Mouse (Mus musculus): ENCODE results near the gene Mthfd2.
"Not testable (repeated sequence)": the region's sequence is repeated elsewhere in the genome, so short reads cannot be mapped to it uniquely, and the experiment has no call there.

The Mthfd2 gene

GRCm38 (mm10) chr6:83325525-83326393 is at the start of gene Mthfd2, which contains the start of gene Mob1a:
Mthfd2 (minus strand) TSS chr6:83325908.
Mob1a (plus strand) TSS chr6:83326016.
- DNase-seq = peak; percentile 98

- no peak for DNase-seq
These were observed 48.1 kb upstream of the Mthfd2 start for GRCm38 (mm10) chr6:83373704-83374300.

- DNase-seq = no peak
These were observed 45.6 kb upstream of the Mthfd2 start for GRCm38 (mm10) chr6:83371350-83371749.

- DNase-seq = no peak
These were observed 44.7 kb upstream of the Mthfd2 start for GRCm38 (mm10) chr6:83370316-83370965.

GRCm38 (mm10) chr6:83363075-83363474 is 37.4 kb upstream of the Mthfd2 start:
- DNase-seq = no peak

GRCm38 (mm10) chr6:83361523-83362248 is 36.0 kb upstream of the Mthfd2 start:
- DNase-seq = no peak

- DNase-seq = no peak
These were observed 31.7 kb upstream of the Mthfd2 start for GRCm38 (mm10) chr6:83357436-83357835.

- DNase-seq = peak; percentile 86
These were observed 30.9 kb upstream of the Mthfd2 start for GRCm38 (mm10) chr6:83356569-83357138.

GRCm38 (mm10) chr6:83354856-83355781 is 29.4 kb upstream of the Mthfd2 start:
- DNase-seq = no peak

- DNase-seq = no peak
These were observed 27.1 kb upstream of the Mthfd2 start for GRCm38 (mm10) chr6:83352666-83353410.

- DNase-seq = no peak
These were observed 25.9 kb upstream of the Mthfd2 start for GRCm38 (mm10) chr6:83351490-83352160.

GRCm38 (mm10) chr6:83350851-83351405 is 25.2 kb upstream of the Mthfd2 start:
- DNase-seq = no peak

GRCm38 (mm10) chr6:83350172-83350571 is 24.5 kb upstream of the Mthfd2 start:
- no peak for DNase-seq

- peak; percentile 90 for DNase-seq
These were observed 23.7 kb upstream of the Mthfd2 start for GRCm38 (mm10) chr6:83349274-83349958.

GRCm38 (mm10) chr6:83348873-83349272 is 23.2 kb upstream of the Mthfd2 start, which contains the start of gene Bola3:
Bola3 (plus strand) TSS chr6:83349147.
- no peak for DNase-seq

GRCm38 (mm10) chr6:83347916-83348315 is 22.2 kb upstream of the Mthfd2 start:
- no peak for DNase-seq

- DNase-seq = not testable (repeated sequence)
These were observed 19.6 kb upstream of the Mthfd2 start for GRCm38 (mm10) chr6:83345285-83345684.

- no peak for DNase-seq
These were observed 17.2 kb upstream of the Mthfd2 start for GRCm38 (mm10) chr6:83342957-83343356.

- DNase-seq = no peak
These were observed 15.7 kb upstream of the Mthfd2 start for GRCm38 (mm10) chr6:83341387-83341786.
